Comparison of ENCODE assay signal across 15 mouse cellular contexts in genomic region chr13:44904271-44904670, GRCm38 (mm10).
"Had no signal": no experiment of that assay in that cellular context is flagged by ENCODE, and none has a peak within 500 bp of the region (broad histone marks: within the 10 kb centered on the region; RNA-seq: fewer than 3 reads in every experiment).

No protein-coding gene starts in this region.

- DNase-seq: kidney, postnatal 25 days; layer of hippocampus, postnatal 36 days; liver, embryonic 13.5 days; lung, adult 2 months; lung, postnatal 14 days; lung, postnatal 4 days; midbrain, embryonic 14.5 days; right cerebral cortex, adult 18-20 months; right cerebral cortex, postnatal 14 days; right cerebral cortex, postnatal 4 days; thymus, adult 2 months; thymus, postnatal 14 days; thymus, postnatal 4 days had no signal

- H3K27me3 ChIP-seq: liver, embryonic 13.5 days had no signal

- H3K27ac ChIP-seq: left cerebral cortex, adult 2 months; liver, embryonic 13.5 days; stomach, postnatal 0 days had no signal

- H3K4me1 ChIP-seq: liver, embryonic 13.5 days had no signal

- H3K4me3 ChIP-seq: left cerebral cortex, adult 2 months; liver, embryonic 13.5 days had no signal

- H3K9me3 ChIP-seq: liver, embryonic 13.5 days had no signal
